Mouse (Mus musculus) 3134 (cell line): ENCODE data around the gene Olfr157.

ENCODE experiments used
- DNase-seq: peaks from one replicate; pipeline ENCODE4 v3.0.0-alpha.2; 2011; ENCODE audit warnings: low spot score; ENCODE audit not compliant: insufficient read length; ENCODE audit errors: extremely low read depth

Gene Olfr157

GRCm38 (mm10) chr4:43840101-43840500, at the start of gene Olfr157:
TSS of gene Olfr157 (minus strand) at chr4:43840201.
- DNase-seq: no peak

- DNase-seq: no peak
Measured at GRCm38 (mm10) chr4:43884196-43884595, 44.2 kb upstream of the Olfr157 start.

GRCm38 (mm10) chr4:43879566-43879965, 39.6 kb upstream of the Olfr157 start:
- no peak for DNase-seq

GRCm38 (mm10) chr4:43878121-43878776, 38.2 kb upstream of the Olfr157 start:
- DNase-seq: no peak

GRCm38 (mm10) chr4:43877230-43877629, 37.2 kb upstream of the Olfr157 start:
- DNase-seq: no peak

- DNase-seq: no peak
Measured at GRCm38 (mm10) chr4:43875919-43876411, 36.0 kb upstream of the Olfr157 start.

- DNase-seq: peak; percentile 86
Measured at GRCm38 (mm10) chr4:43875160-43875918, 35.3 kb upstream of the Olfr157 start, which contains the start of gene Reck. TSS of gene Reck (plus strand) at chr4:43875530.

- no peak for DNase-seq
Measured at GRCm38 (mm10) chr4:43874501-43874900, 34.5 kb upstream of the Olfr157 start.

GRCm38 (mm10) chr4:43869821-43870220, 29.8 kb upstream of the Olfr157 start:
- DNase-seq: no peak

- no peak for DNase-seq
Measured at GRCm38 (mm10) chr4:43863298-43863697, 23.3 kb upstream of the Olfr157 start.

GRCm38 (mm10) chr4:43860744-43861519, 20.9 kb upstream of the Olfr157 start:
- DNase-seq: peak; percentile 64

- peak; percentile 20 for DNase-seq
Measured at GRCm38 (mm10) chr4:43859886-43860285, 19.9 kb upstream of the Olfr157 start.

- DNase-seq: no peak
Measured at GRCm38 (mm10) chr4:43854101-43854500, 14.1 kb upstream of the Olfr157 start.

- DNase-seq: no peak
Measured at GRCm38 (mm10) chr4:43851265-43851664, 11.3 kb upstream of the Olfr157 start, which contains the start of gene Olfr155. TSS of gene Olfr155 (plus strand) at chr4:43851565.

- DNase-seq: no peak
Measured at GRCm38 (mm10) chr4:43838326-43838725, 1.7 kb downstream of the Olfr157 start.

GRCm38 (mm10) chr4:43834749-43835148, 5.3 kb downstream of the Olfr157 start:
- no peak for DNase-seq

- no peak for DNase-seq
Measured at GRCm38 (mm10) chr4:43833752-43834151, 6.2 kb downstream of the Olfr157 start.

GRCm38 (mm10) chr4:43832031-43832430, 8.0 kb downstream of the Olfr157 start:
- DNase-seq: no peak

GRCm38 (mm10) chr4:43828806-43829205, 11.2 kb downstream of the Olfr157 start:
- no peak for DNase-seq

GRCm38 (mm10) chr4:43823845-43824337, 16.1 kb downstream of the Olfr157 start, which contains the start of gene Olfr156:
TSS of gene Olfr156 (minus strand) at chr4:43823895.
- DNase-seq: peak; percentile 51
